8 mouse cellular contexts compared by ENCODE assay signal in genomic region chr13:48625433-48626184, GRCm38 (mm10). TPM values are rescaled to one million over a fixed set of nuclear protein-coding genes. Genes with fewer than 3 reads are reported as not detected.
DNase-seq lines count a peak whose midpoint lies in the region; ATAC-seq and TF ChIP-seq lines count a peak whose summit lies in the region.

Ptpdc1 (minus strand) TSS chr13:48625664.

- 0 out of 2 replicates have a peak, but pooled peaks cover 4% of the 10 kb centered on the region for H3K27me3 ChIP-seq in lung, embryonic 14.5 days (ENCODE audit: insufficient read depth, low read length)

- H3K9me3 ChIP-seq in lung, embryonic 14.5 days (ENCODE audit: low read depth, low read length): no peaks in the 10 kb centered on the region

- DNase-seq in NIH3T3 (ENCODE audit: low read depth): peak; percentile 97
- DNase-seq in cerebellum, adult 9-11 months: peak; percentile 96
- peak; percentile 94 to 98 for DNase-seq in layer of hippocampus, adult 8-10 months (ENCODE audit: low spot score in 2 of 2)
- DNase-seq in lung, embryonic 14.5 days: peak; percentile 99
- peak; percentile 97 for DNase-seq in testis, postnatal 14 days (ENCODE audit: low spot score)

- no peaks in the 10 kb centered on the region for H3K36me3 ChIP-seq in lung, embryonic 14.5 days (ENCODE audit: insufficient read depth)

- peak within 1 kb of the TSS; percentile 67 for H3K4me3 ChIP-seq in lung, embryonic 14.5 days (ENCODE audit: low read depth, low read length)

- H3K27ac ChIP-seq in lung, embryonic 14.5 days (ENCODE audit: low read depth): peak within 1 kb of the TSS; percentile 91

- H3K9ac ChIP-seq in lung, embryonic 14.5 days: peak within 1 kb of the TSS; percentile 83

- WGBS in lung, embryonic 14.5 days: 1% methylated on average over 62 of the region's 76 CpGs

- H3K4me1 ChIP-seq in lung, embryonic 14.5 days (ENCODE audit: insufficient read depth): no peaks in the 10 kb centered on the region

- TF ChIP-seq CTCF in lung, embryonic 14.5 days (IDR thresholded peaks at IDR 0.05; ENCODE audit: low read depth): no peak

- peak within 1 kb of the TSS; percentile 88 for H3K4me2 ChIP-seq in lung, embryonic 14.5 days

- ATAC-seq in frontal cortex, adult (ENCODE audit: low TSS enrichment): peak; percentile 100
- ATAC-seq in hematopoietic stem cell, adult 5-6 weeks (replicated peaks in 1 of 2; ENCODE audit: insufficient read depth in 1 of 2, low FRiP score in 2 of 2, low TSS enrichment in 1 of 2, low read depth in 1 of 2, poor library complexity in 2 of 2, severe bottlenecking in 2 of 2): peak; percentile 95 to 100
- peak; percentile 99 for ATAC-seq in lung, embryonic 14.5 days (ENCODE audit: insufficient read depth)
- ATAC-seq in neutrophil, adult 5-6 weeks (ENCODE audit: extremely low read depth, insufficient number of reproducible peaks, low FRiP score, poor library complexity, severe bottlenecking): peak; percentile 93

RNA-seq across cellular contexts. Expression of gene Ptpdc1, which starts in this region (rescaled TPM):
- 4.1 and 8.6 TPM in 2 replicates for total RNA-seq in hematopoietic stem cell, adult 5-6 weeks (2017)
- 10 to 100 TPM; 33.7 to 36.7 (median 35.4) TPM for total RNA-seq in layer of hippocampus, adult 8-10 months (2022)
- polyA plus RNA-seq in lung, embryonic 14.5 days (2014; fragmentation: Nextera tagmentation; extraction: Ambion mirVana): 13.7 and 14.8 TPM in 2 replicates
- total RNA-seq in neutrophil, adult 5-6 weeks (2017): 2.2 and 2.9 TPM in 2 replicates

Comparison
In these comparisons a context has a peak if more than half of its experiments do, and no peak if none do; other contexts are left out.
1. Peak in every context shown above with its lines: DNase-seq, ATAC-seq, H3K4me3 ChIP-seq and H3K27ac ChIP-seq.